Mouse (Mus musculus) embryo, embryonic 11.5 days (tissue): ENCODE results near the gene Shb.

ENCODE experiments used
- DNase-seq: peaks from one replicate; pipeline ENCODE4 v3.0.0-alpha.2; 2012; ENCODE audit warnings: low read depth, low spot score

Gene Shb

GRCm38 (mm10) chr4:45452569-45453111 lies 79.6 kb downstream of the Shb start:
- no peak for DNase-seq

DNA sequence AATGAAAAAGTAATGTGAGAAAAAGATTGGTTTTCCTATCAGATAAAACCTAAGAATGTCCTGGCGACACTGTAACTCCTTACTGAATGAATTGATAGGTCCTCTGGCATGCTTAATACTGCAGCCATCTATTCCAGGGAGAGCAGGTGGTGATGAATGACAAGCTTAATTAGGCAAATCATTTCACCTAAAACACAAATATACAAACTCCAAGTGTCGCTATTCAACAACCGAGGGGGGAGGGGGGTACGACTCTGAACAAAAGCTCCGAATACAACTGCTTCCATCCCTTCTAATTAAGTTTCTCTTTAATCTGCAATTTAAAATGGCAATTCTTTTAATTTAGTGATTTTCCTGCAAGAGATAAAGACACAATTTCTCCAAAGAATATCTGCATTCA lies 83.3 kb downstream of the Shb start:
- no peak for DNase-seq

DNA sequence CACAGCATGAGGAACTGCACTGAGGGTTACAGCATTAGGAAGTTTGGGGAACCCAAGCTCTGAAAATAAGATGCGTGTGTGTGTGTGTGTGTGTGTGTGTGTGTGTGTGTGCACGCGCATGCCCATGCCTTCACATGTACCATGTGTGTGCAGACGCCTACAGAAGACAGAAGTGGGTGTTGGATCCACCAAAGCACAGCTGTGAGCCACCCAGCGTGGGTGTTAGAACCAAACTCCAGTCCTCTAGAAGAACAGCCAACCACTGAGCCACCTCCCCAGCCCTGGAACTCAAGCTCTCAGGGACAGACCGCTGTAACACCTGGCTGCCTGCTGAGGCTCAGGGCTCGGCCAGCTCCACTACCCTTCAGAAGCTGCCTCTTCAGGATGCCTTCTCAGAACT lies 83.8 kb downstream of the Shb start:
- DNase-seq = no peak

- no peak for DNase-seq
Observed at GRCm38 (mm10) chr4:45447196-45447595, 85.1 kb downstream of the Shb start.

GRCm38 (mm10) chr4:45445235-45445634 lies 87.0 kb downstream of the Shb start:
- DNase-seq = no peak

DNA sequence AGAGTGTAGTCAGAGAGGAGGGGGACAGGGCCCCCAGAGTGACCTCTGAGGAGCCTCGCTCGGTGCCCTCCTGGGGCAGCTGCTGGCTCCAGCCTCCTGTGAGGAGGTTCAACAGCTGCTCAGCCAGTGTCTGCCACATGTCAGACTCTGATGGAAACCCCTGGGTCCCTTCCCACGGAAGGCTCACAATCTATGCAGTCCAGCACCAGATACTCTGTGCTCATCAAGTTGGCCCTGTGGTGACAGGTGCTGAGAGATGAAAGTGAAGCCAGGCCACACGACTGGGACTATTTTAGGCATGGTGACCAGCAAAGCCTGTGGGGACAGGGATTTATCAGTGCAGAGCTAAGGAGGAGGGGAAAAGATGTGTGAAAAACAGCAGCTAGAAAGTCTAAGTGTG lies 87.5 kb downstream of the Shb start:
- DNase-seq = no peak

- no peak for DNase-seq
Observed at GRCm38 (mm10) chr4:45443652-45444051, 88.6 kb downstream of the Shb start.

- DNase-seq = no peak
Observed at GRCm38 (mm10) chr4:45442237-45442636, 90.0 kb downstream of the Shb start.

DNA sequence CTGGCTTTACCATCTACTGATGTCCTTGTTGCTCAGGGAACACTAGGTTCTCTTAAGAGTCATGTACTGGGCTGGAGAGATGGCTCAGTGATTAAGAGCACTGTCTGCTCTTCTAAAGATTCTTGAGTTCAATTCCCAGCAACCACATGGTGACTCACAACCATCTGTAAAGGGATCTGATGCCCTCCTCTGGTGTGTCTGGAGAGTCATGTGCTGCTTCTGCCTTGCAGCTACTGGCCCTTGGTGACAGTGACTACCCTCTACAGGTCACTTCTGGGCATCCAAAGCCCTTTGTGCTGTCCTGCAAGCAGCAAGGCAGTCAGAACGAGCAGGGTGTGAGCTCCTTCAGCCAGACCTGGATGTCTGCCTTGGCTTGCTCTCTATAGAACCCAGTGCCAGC lies 90.5 kb downstream of the Shb start:
- no peak for DNase-seq

- no peak for DNase-seq
Observed at GRCm38 (mm10) chr4:45439281-45439680, 93.0 kb downstream of the Shb start.

GRCm38 (mm10) chr4:45437010-45437409 lies 95.3 kb downstream of the Shb start:
- no peak for DNase-seq

DNA sequence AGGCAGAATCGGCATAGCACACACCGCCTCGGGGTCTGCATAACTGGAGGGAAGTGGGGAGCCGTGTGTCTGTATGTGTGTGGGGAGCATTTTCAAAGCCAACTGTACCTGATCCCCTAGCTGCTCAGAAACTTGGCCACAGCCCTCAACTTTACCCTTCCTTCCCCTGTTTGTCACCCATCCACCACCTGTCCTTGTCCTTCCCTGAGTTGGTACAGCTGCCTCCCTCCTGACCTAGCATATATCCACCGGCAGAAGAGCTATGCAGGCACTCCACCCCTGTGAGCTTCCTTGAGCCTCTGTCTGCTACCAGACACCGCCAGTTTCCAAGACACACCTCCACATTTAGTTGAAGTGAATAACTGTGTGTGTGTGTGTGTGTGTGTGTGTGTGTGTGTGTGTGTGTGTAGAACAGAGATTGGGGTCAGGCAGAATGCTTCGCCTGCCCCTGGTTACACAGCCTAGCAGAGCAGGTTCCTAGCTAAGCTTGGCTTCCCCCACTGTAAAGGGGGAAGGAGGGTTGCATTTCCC lies 95.8 kb downstream of the Shb start:
- no peak for DNase-seq

- no peak for DNase-seq
Observed at GRCm38 (mm10) chr4:45435899-45436298, 96.4 kb downstream of the Shb start.

DNA sequence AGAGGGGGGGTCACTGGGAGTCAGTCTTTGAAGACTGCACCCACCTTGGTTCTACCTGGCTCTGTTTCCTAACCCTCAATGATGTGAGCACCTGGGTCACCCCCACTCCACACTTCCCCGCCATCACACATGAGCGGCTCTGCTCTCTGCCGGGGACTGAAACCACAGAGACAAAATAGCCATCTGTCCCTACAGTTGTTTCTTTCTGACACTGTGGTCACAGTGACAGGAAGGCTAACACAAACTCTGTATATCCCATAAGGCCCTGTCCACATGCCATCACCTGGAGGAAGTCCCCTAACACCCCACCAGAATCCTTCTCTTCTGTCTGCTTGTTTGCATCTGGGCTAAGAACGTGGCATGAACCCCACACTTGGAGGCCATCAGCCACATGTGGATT lies 97.6 kb downstream of the Shb start:
- DNase-seq = no peak

DNA sequence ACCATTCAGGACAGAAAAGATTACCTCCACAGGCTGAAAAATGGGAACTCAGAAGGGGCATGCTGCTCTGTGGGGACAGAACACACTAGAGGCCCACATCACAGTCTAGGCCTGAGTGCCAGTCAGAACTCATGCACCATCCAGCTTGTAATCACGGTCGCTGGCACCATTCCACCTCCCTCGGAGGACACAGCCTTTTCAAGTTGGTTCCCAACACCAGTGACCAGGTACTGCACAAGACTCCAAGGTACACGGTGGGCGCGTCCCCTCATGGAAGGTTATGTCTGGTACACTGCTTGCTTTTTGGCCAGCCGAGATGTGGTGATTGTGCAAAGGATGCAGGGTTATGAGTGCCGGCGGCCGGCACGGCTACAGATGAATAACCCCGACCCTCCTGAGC lies 98.2 kb downstream of the Shb start:
- DNase-seq = no peak

DNA sequence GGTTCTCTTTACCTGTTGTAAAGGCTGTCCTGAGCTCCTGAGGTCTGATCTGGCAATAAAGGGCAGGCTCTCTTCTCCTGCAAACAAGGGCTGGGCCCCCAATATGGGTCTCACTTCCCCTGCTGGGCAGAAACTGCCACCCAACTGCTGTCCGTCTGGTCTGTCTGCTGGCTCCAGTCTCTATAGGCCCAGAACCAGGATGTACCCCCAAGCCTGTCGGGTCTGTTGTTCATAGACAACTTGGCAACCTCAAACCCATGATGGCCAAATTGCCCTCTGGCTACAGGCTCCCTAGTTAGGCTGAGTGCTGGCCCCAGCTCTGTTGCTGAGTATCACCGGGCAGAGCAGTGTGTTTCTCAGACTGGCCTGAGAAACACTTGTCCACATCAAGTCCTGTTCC lies 100.5 kb downstream of the Shb start:
- no peak for DNase-seq

- DNase-seq = no peak
Observed at GRCm38 (mm10) chr4:45431316-45431715, 101.0 kb downstream of the Shb start.

DNA sequence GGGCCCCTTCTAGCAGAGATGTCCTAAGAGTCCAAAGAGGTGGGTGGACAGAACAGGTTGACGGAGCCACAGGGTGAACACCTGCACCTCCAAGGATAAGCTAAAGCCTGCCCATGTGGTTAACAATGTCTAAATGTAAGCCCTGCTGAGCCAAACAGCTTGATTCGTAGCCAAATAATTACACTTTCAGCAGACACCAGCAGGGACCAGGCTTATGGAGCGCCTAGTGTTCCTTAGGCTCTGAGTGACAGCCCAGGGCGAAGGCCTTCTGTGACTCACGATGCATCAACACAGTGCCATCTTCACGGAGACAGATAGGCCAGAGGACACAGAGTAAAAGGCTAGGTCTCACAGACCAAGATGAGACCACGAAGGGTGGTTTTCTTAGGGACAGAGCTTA lies 102.8 kb downstream of the Shb start:
- no peak for DNase-seq

DNA sequence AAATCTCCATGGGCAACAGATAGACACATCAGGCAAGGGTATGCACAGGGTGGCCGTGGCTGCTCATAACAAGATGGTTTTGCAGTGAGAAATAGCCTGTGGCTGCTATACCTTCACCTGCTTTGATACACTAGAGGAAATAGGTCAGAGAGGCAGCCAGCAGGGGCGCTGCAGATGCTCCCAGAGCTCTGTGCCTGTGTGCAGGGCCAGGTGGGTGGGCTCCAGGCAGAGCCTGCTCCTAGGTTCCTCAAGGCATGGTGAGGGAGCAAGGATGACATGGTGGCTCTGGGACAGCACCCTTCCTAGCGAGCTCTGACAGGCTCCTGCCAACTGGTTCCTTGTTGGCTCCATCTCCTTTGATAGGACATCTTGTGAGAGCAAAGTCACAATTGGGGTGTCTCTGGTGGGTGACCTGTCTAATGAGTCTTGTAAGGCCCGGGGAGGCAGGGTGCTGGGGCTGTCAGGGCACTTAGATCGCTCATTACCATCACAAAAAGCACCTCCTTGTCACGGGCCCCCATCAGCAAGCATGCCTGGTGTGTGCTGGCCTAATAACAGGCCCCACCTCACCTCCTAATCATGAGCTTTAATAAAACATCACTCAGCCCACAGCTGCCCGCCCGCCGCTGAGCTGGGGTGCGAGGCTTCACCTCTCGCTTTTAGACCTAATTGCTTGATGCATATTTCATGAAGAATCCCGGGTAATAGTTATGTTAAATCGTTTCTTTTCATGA lies 105.4 kb downstream of the Shb start:
- no peak for DNase-seq

- no peak for DNase-seq
Observed at GRCm38 (mm10) chr4:45423406-45423805, 108.9 kb downstream of the Shb start.

DNA sequence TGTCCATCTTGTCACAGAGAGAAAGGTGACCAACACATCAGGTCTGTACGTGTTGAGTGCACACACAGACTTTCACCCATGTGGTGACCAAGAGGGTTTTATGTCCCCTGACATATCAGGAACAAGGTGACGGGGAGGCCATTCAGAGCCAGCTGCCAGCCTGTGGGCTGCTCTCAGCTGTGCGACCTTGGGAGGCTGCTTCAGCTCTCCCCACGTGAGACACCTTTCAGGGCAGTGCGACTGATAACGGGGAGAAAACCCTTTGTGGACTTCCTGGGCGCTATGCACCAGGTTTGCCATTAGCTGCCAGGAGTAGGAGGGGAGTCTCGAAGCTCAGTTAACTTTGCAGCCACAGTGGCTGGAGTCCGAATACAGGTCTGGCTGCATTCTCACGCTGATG lies 109.6 kb downstream of the Shb start:
- no peak for DNase-seq

DNA sequence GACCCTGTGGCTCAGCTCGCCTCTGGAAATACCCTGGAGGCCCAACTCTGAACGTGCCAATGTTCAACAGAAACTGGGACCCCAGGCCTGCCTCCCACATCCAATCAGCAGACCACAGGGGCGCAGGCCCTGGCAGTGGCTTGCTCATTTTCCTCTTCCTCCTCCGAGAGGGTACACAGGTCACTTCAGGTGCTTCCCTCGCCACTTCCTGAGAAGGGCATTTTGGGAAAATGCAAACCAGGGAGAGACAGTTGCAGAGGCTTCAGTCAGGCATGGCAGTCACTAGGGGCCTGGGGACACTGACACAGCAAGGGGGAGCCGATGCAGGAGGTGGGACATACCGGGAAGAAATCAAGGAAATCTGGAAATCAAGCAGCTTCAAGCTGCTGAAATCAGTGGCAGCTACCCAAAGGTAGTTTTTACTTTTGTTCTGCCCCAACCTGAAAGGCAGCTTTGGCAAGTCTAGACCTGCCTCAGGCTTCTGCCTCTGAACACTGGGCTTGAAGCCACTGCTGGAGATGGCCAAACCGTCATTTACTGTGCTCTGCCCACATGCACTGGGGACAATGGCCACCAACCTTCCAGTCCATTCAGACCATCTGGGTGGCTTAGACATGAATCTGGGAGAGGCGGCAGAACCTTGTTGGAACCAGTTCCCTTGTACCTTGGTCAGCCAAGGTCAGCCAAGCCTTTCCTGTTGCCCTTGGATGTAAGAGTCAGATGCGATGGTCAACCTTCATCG lies 110.6 kb downstream of the Shb start:
- no peak for DNase-seq

GRCm38 (mm10) chr4:45420733-45421132 lies 111.5 kb downstream of the Shb start:
- no peak for DNase-seq
